Mouse (Mus musculus) neural tube, embryonic 11.5 days (tissue): Measurements from ENCODE around the gene Zfp651. TPM values are rescaled to one million over a fixed set of nuclear protein-coding genes. Genes with fewer than 3 reads are reported as not detected.

Experiments used
- ATAC-seq: fragments of 200-750 bp; cut with Nextera tagmentation; 2 replicates; pipeline ENCODE4 v1.8.0; 2017; ENCODE audit warnings: moderate number of reproducible peaks, mild to moderate bottlenecking, moderate TSS enrichment, moderate library complexity; ENCODE audit not compliant: insufficient read depth, low FRiP score, low TSS enrichment
- DNase-seq: peaks from one replicate; pipeline ENCODE4 v3.0.0-alpha.2; 2015; ENCODE audit warnings: low spot score
- H3K27ac ChIP-seq: fragments of 300-500 bp; sonication (generic); 2 replicates; pipeline ENCODE4 v1.5.1; 2014; ENCODE audit warnings: low read depth, mild to moderate bottlenecking, low read length
- H3K27me3 ChIP-seq: fragments of 300-500 bp; sonication (generic); 2 replicates; pipeline ENCODE4 v1.6.1; 2014; ENCODE audit warnings: mild to moderate bottlenecking, low read length, mixed read lengths; ENCODE audit not compliant: control insufficient read depth, insufficient read depth
- H3K36me3 ChIP-seq: fragments of 300-500 bp; sonication (generic); 2 replicates; pipeline ENCODE4 v1.6.1; 2014; ENCODE audit warnings: mild to moderate bottlenecking, low read length, moderate library complexity, mixed read lengths; ENCODE audit not compliant: control insufficient read depth, insufficient read depth
- H3K4me1 ChIP-seq: fragments of 300-500 bp; sonication (generic); 2 replicates; pipeline ENCODE4 v1.6.1; 2014; ENCODE audit warnings: low read length, mixed read lengths; ENCODE audit not compliant: control insufficient read depth, insufficient read depth
- H3K4me2 ChIP-seq: fragments of 300-500 bp; sonication (generic); 2 replicates; pipeline ENCODE4 v1.6.1; 2014; ENCODE audit warnings: low read depth, mild to moderate bottlenecking, moderate library complexity
- H3K4me3 ChIP-seq: fragments of 300-500 bp; sonication (generic); 2 replicates; pipeline ENCODE4 v1.5.1; 2014; ENCODE audit warnings: low read depth, low read length
- H3K9ac ChIP-seq: fragments of 300-500 bp; sonication (generic); 2 replicates; pipeline ENCODE4 v1.6.1; 2014; ENCODE audit warnings: mild to moderate bottlenecking, low read length
- H3K9me3 ChIP-seq: fragments of 300-500 bp; sonication (generic); 2 replicates; pipeline ENCODE4 v1.6.1; 2016; ENCODE audit warnings: low read length; ENCODE audit not compliant: control insufficient read depth
- WGBS: fragments of 180-500 bp; shearing (Covaris S2); extraction: QIAGEN DNeasy Blood & Tissue Kit; methylation state at CpG from one replicate; pipeline ENCODE4 v1.1.7; 2014; 5-methylcytosine and 5-hydroxymethylcytosine counted together
- polyA plus RNA-seq: library from polyadenylated mRNA; unstranded; fragments of >200 nt; fragmentation: Nextera tagmentation; extraction: Ambion mirVana; gene quantifications from 2 replicates; pipeline ENCODE4 v1.2.1, GENCODE M21; 2014

The Zfp651 gene
- polyA plus RNA-seq, 1 experiment from 2014 or later = 7.0 TPM

DNA sequence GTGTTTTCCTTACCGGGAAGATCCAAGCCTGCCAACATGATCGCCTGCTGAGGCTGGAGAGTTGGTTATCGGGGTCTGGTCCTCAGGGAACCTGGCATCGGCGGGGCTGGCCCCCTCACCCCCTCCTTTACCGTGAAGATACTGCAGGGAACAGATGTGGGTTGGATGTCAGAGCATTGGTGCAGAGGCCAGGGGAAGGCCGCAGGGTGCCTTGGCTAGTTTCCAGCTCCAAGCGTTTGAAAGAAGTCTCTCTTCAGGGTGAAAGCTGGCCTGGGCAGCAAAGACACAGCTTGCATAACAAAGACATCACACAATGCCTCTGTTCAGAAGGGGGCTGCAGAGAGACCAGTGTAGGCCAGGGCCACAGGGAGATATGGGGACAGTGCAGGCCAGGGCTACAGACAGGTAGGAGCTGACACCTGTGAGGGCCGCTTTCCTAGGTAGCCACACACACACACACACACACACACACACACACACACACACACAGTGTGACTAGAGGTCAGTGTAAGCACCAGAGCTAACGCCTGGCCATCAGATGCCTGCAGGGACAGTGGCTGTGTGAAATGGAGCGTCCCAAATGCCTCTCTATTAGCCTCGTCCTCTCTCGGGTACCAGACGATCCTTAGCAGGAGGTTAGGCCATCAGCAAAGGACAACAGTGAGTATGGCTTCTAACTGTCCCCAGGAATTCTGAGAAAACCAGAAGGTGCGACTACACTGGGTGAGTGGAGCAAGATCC, 51.1 kb downstream of the Zfp651 start:
- Histone ChIP-seq H3K9ac (peak overlapping the region; percentile 10; the same call in 1 of the 2 replicates), H3K36me3 (no peaks in the 10 kb centered on the region), H3K27ac (peak overlapping the region; percentile 61), H3K4me3 (no peak overlapping the region), H3K4me2 (no peak overlapping the region), H3K4me1 (peaks cover 19% of the 10 kb centered on the region), H3K9me3 (no peaks in the 10 kb centered on the region), H3K27me3 (no peaks in the 10 kb centered on the region)
- DNase-seq (peak; percentile 54), ATAC-seq (peak; percentile 73; the same call in 1 of the 2 replicates)
- 21% methylated on average over 15 of the region's 15 CpGs for WGBS

GRCm38 (mm10) chr9:121815183-121815582, 56.1 kb downstream of the Zfp651 start:
- Histone ChIP-seq H3K36me3 (no peaks in the 10 kb centered on the region), H3K4me2 (no peak overlapping the region), H3K4me3 (no peak overlapping the region), H3K4me1 (peaks cover 9% of the 10 kb centered on the region), H3K27me3 (no peaks in the 10 kb centered on the region), H3K9ac (no peak overlapping the region), H3K27ac (no peak overlapping the region), H3K9me3 (no peaks in the 10 kb centered on the region)
- WGBS = 78% methylated on average over 6 of the region's 6 CpGs
- DNase-seq = no peak
- no peak for ATAC-seq

DNA sequence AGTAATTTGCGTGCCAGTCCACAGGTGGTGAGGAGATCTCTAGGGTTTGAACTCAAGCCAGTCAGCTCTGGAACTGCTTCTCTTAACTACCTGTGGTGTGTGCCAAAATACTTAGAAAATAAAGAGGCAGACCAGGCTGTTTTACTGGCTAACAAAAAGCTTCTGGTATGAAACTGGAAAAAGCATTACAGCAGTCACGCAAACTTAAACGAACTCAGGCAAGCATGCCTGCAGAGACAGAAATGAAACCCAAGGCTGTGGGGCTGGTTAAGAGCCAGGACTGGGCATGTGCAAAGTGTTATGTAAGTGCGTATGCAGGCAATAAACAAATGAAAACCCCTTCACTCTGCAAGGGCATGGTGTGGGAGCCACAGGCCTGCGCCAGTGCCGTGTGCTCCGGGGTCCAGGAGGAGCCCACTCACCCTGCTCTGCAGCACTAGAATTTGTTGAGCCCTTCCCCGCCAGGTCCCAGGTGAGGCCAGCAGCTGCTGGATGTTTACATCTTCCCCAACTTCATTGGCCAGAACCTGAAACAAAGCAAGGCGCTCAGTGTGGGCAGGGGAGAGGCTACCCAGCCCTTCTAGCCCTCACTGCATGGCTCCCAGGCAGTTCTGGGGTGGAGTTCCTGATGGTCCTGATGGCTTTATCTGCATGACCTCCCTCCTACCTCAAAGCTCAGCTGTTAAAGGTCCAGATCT, 60.1 kb downstream of the Zfp651 start:
- ATAC-seq (no peak), DNase-seq (no peak)
- Histone ChIP-seq H3K36me3 (no peaks in the 10 kb centered on the region), H3K4me1 (peaks cover 2% of the 10 kb centered on the region; the same call in 1 of the 2 replicates), H3K4me3 (no peak overlapping the region), H3K27ac (no peak overlapping the region), H3K9ac (no peak overlapping the region), H3K9me3 (no peaks in the 10 kb centered on the region), H3K4me2 (no peak overlapping the region), H3K27me3 (no peaks in the 10 kb centered on the region)
- 84% methylated on average over 9 of the region's 9 CpGs for WGBS

DNA sequence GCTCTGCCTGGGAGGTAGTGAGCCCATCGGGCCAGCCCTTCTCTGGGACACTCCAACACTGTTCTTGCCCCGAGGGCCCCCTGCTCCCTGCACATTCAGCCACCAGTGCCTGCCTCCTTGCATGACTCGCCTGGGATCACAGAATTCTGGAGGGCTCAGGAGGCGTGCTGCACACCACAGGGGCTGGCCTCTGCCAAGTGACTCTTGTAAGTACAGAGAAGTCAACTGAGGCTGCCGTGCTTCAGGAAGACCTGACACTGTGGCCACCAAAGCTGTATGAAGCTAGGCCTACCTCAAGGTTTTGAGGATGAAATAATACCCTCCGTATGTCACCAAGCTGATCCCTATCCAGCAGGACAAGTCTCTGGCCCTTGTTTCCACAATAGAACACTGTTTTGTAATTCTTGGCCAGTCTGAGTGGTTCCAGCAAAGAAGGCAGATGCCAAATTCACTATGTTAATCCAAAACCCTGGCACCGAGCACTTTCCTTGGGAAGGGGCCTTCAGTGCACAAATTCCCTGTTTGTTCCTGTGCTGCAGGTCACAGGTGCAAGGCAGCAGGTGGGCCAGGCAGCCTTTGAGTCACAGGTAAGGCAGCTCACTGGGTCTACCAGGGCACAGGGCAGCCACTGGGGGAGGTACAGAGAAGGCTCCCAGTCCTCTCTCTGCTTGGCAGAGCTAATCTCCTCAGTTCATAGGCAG, 60.8 kb downstream of the Zfp651 start:
- DNase-seq (no peak), ATAC-seq (no peak)
- H3K4me2 ChIP-seq = no peak overlapping the region
- no peak overlapping the region for H3K9ac ChIP-seq
- H3K4me3 ChIP-seq = no peak overlapping the region
- H3K36me3 ChIP-seq = no peaks in the 10 kb centered on the region
- H3K4me1 ChIP-seq = peaks cover 2% of the 10 kb centered on the region; the same call in 1 of the 2 replicates
- H3K9me3 ChIP-seq = no peaks in the 10 kb centered on the region
- H3K27me3 ChIP-seq = no peaks in the 10 kb centered on the region
- WGBS = 67% methylated on average over 7 of the region's 7 CpGs
- no peak overlapping the region for H3K27ac ChIP-seq

DNA sequence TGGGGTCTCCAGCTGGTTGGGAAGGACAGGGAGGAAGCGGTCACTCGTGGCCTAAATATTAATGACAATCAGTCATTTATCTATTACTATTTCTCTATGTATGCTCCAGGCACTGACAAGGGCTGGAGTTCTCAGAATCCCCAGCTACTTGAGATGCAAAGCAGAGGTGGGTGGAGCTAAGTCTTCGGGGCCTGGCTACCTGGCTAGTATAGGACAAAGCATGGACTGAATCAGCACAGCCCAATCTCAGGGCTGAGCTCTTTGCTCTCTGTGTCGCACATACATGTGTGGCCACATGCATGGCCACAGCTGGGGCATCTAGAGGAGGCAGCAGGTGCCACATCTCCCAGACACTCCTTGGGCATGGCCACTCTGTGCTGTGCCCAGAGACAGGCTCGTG, 61.6 kb downstream of the Zfp651 start:
- no peak for ATAC-seq
- Histone ChIP-seq H3K36me3 (no peaks in the 10 kb centered on the region), H3K9ac (no peak overlapping the region), H3K9me3 (no peaks in the 10 kb centered on the region), H3K27ac (no peak overlapping the region), H3K4me2 (no peak overlapping the region), H3K27me3 (no peaks in the 10 kb centered on the region), H3K4me1 (peaks cover 2% of the 10 kb centered on the region; the same call in 1 of the 2 replicates), H3K4me3 (no peak overlapping the region)
- DNase-seq = no peak
- 78% methylated on average over 5 of the region's 5 CpGs for WGBS

Other genes with a start within 250 kb of the Zfp651 start
- not detected in 2 replicates for gene Lyzl4, start 117.2 kb upstream of the Zfp651 start, polyA plus RNA-seq
- 0.45 and 0.57 TPM in 2 replicates for gene Vipr1, start 116.6 kb upstream of the Zfp651 start, polyA plus RNA-seq
- gene Sec22c, start 53.8 kb upstream of the Zfp651 start, polyA plus RNA-seq = 14.2 and 17.4 TPM in 2 replicates
- gene Ss18l2, start 49.0 kb upstream of the Zfp651 start, polyA plus RNA-seq = 134 and 135 TPM in 2 replicates
- gene Nktr, start 40.2 kb upstream of the Zfp651 start, polyA plus RNA-seq = 56.9 and 61.7 TPM in 2 replicates
- gene Klhl40, start 18.3 kb downstream of the Zfp651 start, polyA plus RNA-seq = 3.6 and 4.6 TPM in 2 replicates
- 0.13 TPM in 1 of 2 replicates, not detected in the other for gene Hhatl, start 33.2 kb downstream of the Zfp651 start, polyA plus RNA-seq
- gene Ccdc13, start 80.1 kb downstream of the Zfp651 start, polyA plus RNA-seq = 2.4 and 3.6 TPM in 2 replicates
- 151 and 156 TPM in 2 replicates for gene Higd1a, start 99.0 kb downstream of the Zfp651 start, polyA plus RNA-seq
- 0.58 and 1.1 TPM in 2 replicates for gene Ackr2, start 139.0 kb downstream of the Zfp651 start, polyA plus RNA-seq
- not detected in 2 replicates for gene Cyp8b1, start 157.0 kb downstream of the Zfp651 start, polyA plus RNA-seq
- 0.66 and 0.81 TPM in 2 replicates for gene Fam198a, start 191.7 kb downstream of the Zfp651 start, polyA plus RNA-seq
- gene Pomgnt2, start 237.8 kb downstream of the Zfp651 start, polyA plus RNA-seq = 12.2 and 13.3 TPM in 2 replicates